Mouse (Mus musculus) cerebellum, postnatal 4 days (tissue): ENCODE results near the gene Kiz.
A peak's percentile ranks its signal among the peaks of the same experiment; 100 is the strongest.

Source experiments
- DNase-seq, 2 experiments: peaks; one replicate each; pipeline ENCODE4 v3.0.0; 2022; ENCODE audit warnings: low spot score in 2 of 2, mixed read lengths in 1 of 2

The Kiz gene

GRCm38 (mm10) chr2:146865781-146866180, 10.1 kb downstream of the Kiz start:
- no peak for DNase-seq

- no peak for DNase-seq
Observed at GRCm38 (mm10) chr2:146871300-146872269, 15.9 kb downstream of the Kiz start.

DNA sequence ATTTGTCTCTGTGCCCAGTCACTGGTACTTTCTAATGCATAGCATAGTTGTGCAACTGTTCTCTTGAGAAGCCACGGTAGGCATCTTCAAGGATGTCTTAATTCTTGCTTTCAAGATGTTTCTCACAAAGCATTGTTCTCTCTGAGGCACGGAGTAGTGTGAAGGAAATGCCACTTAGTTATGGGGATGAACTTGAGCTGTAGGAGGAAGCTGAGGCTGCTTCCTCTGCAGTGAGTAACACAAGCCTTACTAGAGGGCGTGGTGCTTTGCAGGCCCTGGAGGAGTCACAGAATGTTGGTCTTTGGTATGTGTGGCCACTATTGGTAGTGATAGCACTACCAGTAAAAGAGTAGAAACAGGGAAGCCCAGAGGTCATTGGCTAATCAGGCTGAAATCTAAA, 17.0 kb downstream of the Kiz start:
- no peak for DNase-seq

- no peak for DNase-seq
Observed at GRCm38 (mm10) chr2:146873881-146874441, 18.3 kb downstream of the Kiz start.

DNA sequence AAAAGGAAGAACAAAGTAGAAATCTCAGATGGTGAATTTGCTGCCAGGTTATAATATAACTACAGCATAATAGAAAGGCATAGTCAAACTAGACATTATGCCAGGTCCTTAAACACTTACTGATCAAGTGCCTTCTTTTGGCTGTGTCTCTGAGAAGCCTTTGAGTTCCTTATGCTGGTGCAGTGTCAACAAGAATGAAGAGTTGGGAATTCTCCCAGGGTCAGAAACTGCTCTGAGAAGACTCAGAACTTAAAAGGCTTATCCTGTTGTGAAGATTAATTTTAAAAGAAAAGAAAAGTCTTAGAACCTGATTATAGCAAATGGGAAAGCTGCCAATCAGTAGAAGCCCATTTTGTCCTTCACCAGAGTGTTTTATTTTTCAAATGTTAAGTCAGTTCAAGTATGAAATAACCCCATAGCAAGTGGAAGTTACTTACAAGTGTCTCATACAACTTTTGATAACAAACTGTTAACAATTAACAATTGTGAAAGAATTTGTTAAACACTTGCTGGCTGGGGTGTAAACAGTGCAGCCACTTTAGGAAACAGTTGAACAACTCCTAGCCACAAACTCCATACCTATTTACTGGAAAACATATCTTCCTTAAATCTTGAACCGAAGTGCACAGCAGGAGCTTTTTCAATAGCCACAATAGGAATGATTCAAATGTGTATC, 21.9 kb downstream of the Kiz start:
- no peak for DNase-seq

- no peak for DNase-seq
Observed at GRCm38 (mm10) chr2:146881623-146882022, 26.0 kb downstream of the Kiz start.

- DNase-seq = no peak
Observed at GRCm38 (mm10) chr2:146884291-146884855, 28.7 kb downstream of the Kiz start.

GRCm38 (mm10) chr2:146888786-146889414, 33.2 kb downstream of the Kiz start:
- no peak for DNase-seq

- no peak for DNase-seq
Observed at GRCm38 (mm10) chr2:146898977-146899376, 43.3 kb downstream of the Kiz start.

GRCm38 (mm10) chr2:146916085-146916484, 60.4 kb downstream of the Kiz start:
- DNase-seq = no peak

GRCm38 (mm10) chr2:146917770-146918169, 62.1 kb downstream of the Kiz start:
- DNase-seq = no peak

- DNase-seq = no peak
Observed at GRCm38 (mm10) chr2:146920375-146921160, 64.9 kb downstream of the Kiz start.

DNA sequence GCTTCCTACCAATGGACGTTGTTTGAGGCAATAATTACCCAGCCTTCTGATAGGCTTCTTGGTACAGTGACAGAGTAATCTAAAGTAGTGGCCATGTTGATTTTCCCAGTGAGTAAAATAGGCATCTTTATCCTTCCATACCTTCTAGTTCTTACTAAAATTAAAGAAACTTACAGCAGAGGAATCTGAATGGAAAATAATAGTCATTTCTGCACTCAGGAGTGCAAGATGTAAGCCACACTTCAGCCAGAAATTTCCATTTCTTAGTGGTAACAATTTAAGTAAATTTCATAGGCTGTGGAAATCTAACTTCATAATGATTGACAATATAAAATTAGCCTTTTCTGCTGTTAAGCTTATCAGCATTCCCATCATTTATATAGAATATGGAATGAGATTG, 69.6 kb downstream of the Kiz start:
- no peak for DNase-seq

DNA sequence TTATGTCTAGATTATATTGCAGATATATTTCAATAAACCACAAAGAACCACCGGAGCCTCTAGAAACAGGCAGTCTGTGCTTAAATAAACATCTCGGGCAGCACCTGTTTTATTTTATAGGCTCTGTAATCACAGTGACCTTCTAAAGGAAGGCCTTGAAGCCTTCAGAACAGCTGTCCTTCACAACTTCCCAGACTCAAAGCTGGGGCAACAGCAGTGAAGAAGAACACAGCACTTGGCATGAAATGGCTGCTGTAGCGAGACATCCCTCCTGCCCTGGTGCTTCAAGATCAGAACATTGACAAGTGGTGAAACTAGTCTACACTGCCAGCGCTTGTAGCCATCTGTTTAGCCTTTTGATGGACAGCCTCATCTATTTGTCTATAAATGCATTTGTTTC, 70.2 kb downstream of the Kiz start:
- no peak for DNase-seq

- DNase-seq = no peak
Observed at GRCm38 (mm10) chr2:146948223-146948776, 92.6 kb downstream of the Kiz start.

DNA sequence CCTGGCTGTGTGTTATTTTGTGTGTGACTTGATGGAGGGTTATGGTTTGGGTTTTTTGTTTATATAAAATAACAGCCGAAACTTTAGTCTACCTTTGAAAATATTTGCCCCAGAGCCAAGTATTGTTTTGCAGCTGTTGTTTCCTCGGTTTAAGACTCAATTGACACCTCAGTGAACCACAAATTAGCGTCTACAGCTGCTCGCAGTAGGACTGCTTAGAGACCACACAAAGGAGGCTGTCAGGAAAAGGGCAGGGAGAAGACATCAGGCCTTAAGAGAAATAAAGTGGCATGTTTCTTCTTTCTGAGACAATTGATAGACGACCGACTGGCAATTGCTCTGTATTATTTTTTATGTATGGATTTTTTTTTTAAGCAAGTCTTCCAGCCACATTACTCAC, 100.7 kb downstream of the Kiz start:
- no peak for DNase-seq

DNA sequence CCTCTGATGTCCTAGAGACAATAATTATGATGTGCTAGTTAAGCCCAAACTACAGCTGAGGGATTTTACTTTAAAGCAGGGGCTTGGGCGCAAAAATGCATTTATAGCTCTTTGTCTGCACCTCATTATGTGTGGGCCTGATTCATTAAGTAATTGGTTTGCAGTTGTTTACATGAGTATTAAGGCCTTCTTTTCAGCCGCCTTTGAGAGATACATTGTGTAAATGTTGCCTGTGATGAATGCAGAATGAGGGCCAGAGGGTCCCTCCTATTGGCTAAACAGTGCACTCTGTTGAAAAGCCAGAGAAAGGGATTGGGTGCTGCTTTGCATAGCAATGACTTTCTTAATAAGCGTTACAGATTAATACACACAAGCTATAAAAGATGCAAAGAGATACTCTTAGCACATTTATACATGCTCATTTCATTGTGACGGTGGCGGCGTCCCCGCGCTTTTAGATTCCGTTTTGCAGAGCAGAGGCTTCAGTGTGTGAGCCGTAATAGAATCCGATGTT, 102.8 kb downstream of the Kiz start:
- DNase-seq = peak in 1 of 2 experiments; percentile 19

GRCm38 (mm10) chr2:146958951-146959821, 103.5 kb downstream of the Kiz start:
- peak; percentile 92 to 96 for DNase-seq

- DNase-seq = no peak
Observed at GRCm38 (mm10) chr2:146975024-146975423, 119.4 kb downstream of the Kiz start.
